Mouse (Mus musculus): ENCODE measurements around the gene Rerg. TPM values are rescaled to one million over a fixed set of nuclear protein-coding genes. Genes with fewer than 3 reads are reported as not detected.

Gene Rerg
- total and polyA plus RNA-seq, 3 experiments: 0.05 TPM; not detected in 2

DNA sequence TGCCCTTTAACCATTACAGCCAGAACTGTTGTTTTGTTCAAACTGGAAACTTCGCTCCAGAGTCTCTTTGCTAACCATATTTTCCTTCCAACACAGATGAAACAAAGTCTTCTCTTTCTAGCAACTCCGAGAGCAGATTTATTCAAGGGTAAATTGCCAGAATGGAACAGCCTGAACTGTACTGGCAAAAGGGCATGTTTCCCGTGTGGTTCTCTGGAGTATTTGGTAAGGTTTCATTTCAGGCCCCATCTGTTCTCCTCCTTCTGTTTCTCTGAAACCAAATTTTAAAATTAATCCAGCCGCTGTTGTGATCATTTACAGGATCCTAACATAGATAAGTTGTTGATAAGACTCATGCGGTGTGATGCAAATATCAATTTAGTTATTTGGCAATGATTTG lies 82.3 kb downstream of the Rerg start:
- ATAC-seq (ENCODE audit: extremely low read depth, insufficient number of reproducible peaks, low FRiP score, poor library complexity, severe bottlenecking) (no peak), DNase-seq (ENCODE audit: low spot score) (no peak)
- H3K4me3 ChIP-seq (ENCODE audit: low read depth, low read length): no peak overlapping the region
- H3K9me3 ChIP-seq (replicated peaks): peaks cover 13% of the 10 kb centered on the region
- H3K27me3 ChIP-seq (ENCODE audit: insufficient read depth, low read length): no peaks in the 10 kb centered on the region
- H3K4me1 ChIP-seq (ENCODE audit: insufficient read depth, low read depth, low read length): no peaks in the 10 kb centered on the region
- TF ChIP-seq GATA2 (IDR thresholded peaks at IDR 0.05; ENCODE audit: borderline replicate concordance, low read depth, low read length): no peak
- no peak for TF ChIP-seq POLR2AphosphoS5 (IDR thresholded peaks at IDR 0.05; ENCODE audit: insufficient replicate concordance, low read depth, low read length)
- TF ChIP-seq GATA1 (IDR thresholded peaks at IDR 0.05; ENCODE audit: borderline replicate concordance, low read length): no peak
- no peak for TF ChIP-seq CTCF (IDR thresholded peaks at IDR 0.05; ENCODE audit: low read depth, low read length)
- TF ChIP-seq TAL1 (conservative IDR thresholded peaks at IDR 0.05; ENCODE audit: low read depth, low read length): no peak
- H3K36me3 ChIP-seq (replicated peaks): no peaks in the 10 kb centered on the region

GRCm38 (mm10) chr6:137087470-137087869 lies 82.8 kb downstream of the Rerg start:
- DNase-seq (ENCODE audit: low spot score) (no peak), ATAC-seq (ENCODE audit: extremely low read depth, insufficient number of reproducible peaks, low FRiP score, poor library complexity, severe bottlenecking) (no peak)
- Histone ChIP-seq H3K27me3 (ENCODE audit: insufficient read depth, low read length) (no peaks in the 10 kb centered on the region), H3K36me3 (replicated peaks) (no peaks in the 10 kb centered on the region), H3K9me3 (replicated peaks) (peaks cover 11% of the 10 kb centered on the region), H3K4me1 (ENCODE audit: insufficient read depth, low read depth, low read length) (no peaks in the 10 kb centered on the region), H3K4me3 (ENCODE audit: low read depth, low read length) (no peak overlapping the region)
- no peak for TF ChIP-seq GATA2 (IDR thresholded peaks at IDR 0.05; ENCODE audit: borderline replicate concordance, low read depth, low read length)
- no peak for TF ChIP-seq CTCF (IDR thresholded peaks at IDR 0.05; ENCODE audit: low read depth, low read length)

GRCm38 (mm10) chr6:137079701-137080100 lies 90.6 kb downstream of the Rerg start:
- no peak for TF ChIP-seq TAL1 (conservative IDR thresholded peaks at IDR 0.05; ENCODE audit: low read depth, low read length)
- no peaks in the 10 kb centered on the region for H3K27me3 ChIP-seq (ENCODE audit: insufficient read depth, low read length)
- H3K9me3 ChIP-seq (replicated peaks): peaks cover 32% of the 10 kb centered on the region
- ATAC-seq (ENCODE audit: extremely low read depth, insufficient number of reproducible peaks, low FRiP score, poor library complexity, severe bottlenecking) (no peak), DNase-seq (ENCODE audit: low spot score) (no peak)
- no peaks in the 10 kb centered on the region for H3K36me3 ChIP-seq (replicated peaks)
- no peaks in the 10 kb centered on the region for H3K4me1 ChIP-seq (ENCODE audit: insufficient read depth, low read depth, low read length)
- H3K4me3 ChIP-seq (ENCODE audit: low read depth, low read length): no peak overlapping the region

DNA sequence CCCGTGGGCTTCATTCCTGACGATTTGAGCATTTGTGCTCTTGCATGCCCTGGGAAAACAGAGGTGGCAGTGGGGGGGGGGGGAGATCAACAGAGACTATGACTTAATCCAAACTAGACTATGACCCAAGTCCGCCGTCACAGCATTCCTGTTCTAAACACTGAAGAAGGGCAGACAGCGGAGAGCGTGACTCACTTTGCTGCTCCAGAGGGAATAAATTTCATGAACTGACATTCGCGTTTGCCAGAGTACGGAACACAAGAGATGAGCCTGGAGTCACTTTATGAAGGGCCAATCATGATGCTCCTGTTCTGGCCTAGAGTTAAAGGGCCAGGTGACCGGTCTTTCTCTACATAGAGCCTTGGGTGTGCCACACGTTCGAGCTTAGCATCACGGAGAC lies 93.6 kb downstream of the Rerg start:
- H3K4me1 ChIP-seq (ENCODE audit: insufficient read depth, low read depth, low read length): no peaks in the 10 kb centered on the region
- peaks cover 42% of the 10 kb centered on the region for H3K9me3 ChIP-seq (replicated peaks)
- no peaks in the 10 kb centered on the region for H3K36me3 ChIP-seq (replicated peaks)
- no peak overlapping the region for H3K4me3 ChIP-seq (ENCODE audit: low read depth, low read length)
- DNase-seq (ENCODE audit: low spot score) (no peak), ATAC-seq (ENCODE audit: extremely low read depth, insufficient number of reproducible peaks, low FRiP score, poor library complexity, severe bottlenecking) (no peak)
- TF ChIP-seq POLR2AphosphoS5 (IDR thresholded peaks at IDR 0.05; ENCODE audit: insufficient replicate concordance, low read depth, low read length) (no peak), TAL1 (conservative IDR thresholded peaks at IDR 0.05; ENCODE audit: low read depth, low read length) (no peak), GATA2 (IDR thresholded peaks at IDR 0.05; ENCODE audit: borderline replicate concordance, low read depth, low read length) (no peak), CTCF (IDR thresholded peaks at IDR 0.05; ENCODE audit: low read depth, low read length) (no peak), GATA1 (IDR thresholded peaks at IDR 0.05; ENCODE audit: borderline replicate concordance, low read length) (no peak)
- H3K27me3 ChIP-seq (ENCODE audit: insufficient read depth, low read length): no peaks in the 10 kb centered on the region

- TF ChIP-seq POLR2AphosphoS5 (IDR thresholded peaks at IDR 0.05; ENCODE audit: insufficient replicate concordance, low read depth, low read length): no peak
- no peak for TF ChIP-seq TAL1 (conservative IDR thresholded peaks at IDR 0.05; ENCODE audit: low read depth, low read length)
- no peak for TF ChIP-seq GATA2 (IDR thresholded peaks at IDR 0.05; ENCODE audit: borderline replicate concordance, low read depth, low read length)
- TF ChIP-seq CTCF (IDR thresholded peaks at IDR 0.05; ENCODE audit: low read depth, low read length): no peak
- TF ChIP-seq GATA1 (IDR thresholded peaks at IDR 0.05; ENCODE audit: borderline replicate concordance, low read length): no peak
- Histone ChIP-seq H3K9me3 (replicated peaks) (peaks cover 45% of the 10 kb centered on the region), H3K27me3 (ENCODE audit: insufficient read depth, low read length) (no peaks in the 10 kb centered on the region), H3K4me1 (ENCODE audit: insufficient read depth, low read depth, low read length) (no peaks in the 10 kb centered on the region), H3K36me3 (replicated peaks) (no peaks in the 10 kb centered on the region), H3K4me3 (ENCODE audit: low read depth, low read length) (no peak overlapping the region)
- DNase-seq (ENCODE audit: low spot score) (no peak), ATAC-seq (ENCODE audit: extremely low read depth, insufficient number of reproducible peaks, low FRiP score, poor library complexity, severe bottlenecking) (no peak)
Observed at GRCm38 (mm10) chr6:137076225-137076624, 94.1 kb downstream of the Rerg start.

- no peaks in the 10 kb centered on the region for H3K4me1 ChIP-seq (ENCODE audit: insufficient read depth, low read depth, low read length)
- no peak overlapping the region for H3K4me3 ChIP-seq (ENCODE audit: low read depth, low read length)
- peaks cover 47% of the 10 kb centered on the region for H3K9me3 ChIP-seq (replicated peaks)
- DNase-seq (ENCODE audit: low spot score): no peak
- no peaks in the 10 kb centered on the region for H3K36me3 ChIP-seq (replicated peaks)
- ATAC-seq (ENCODE audit: extremely low read depth, insufficient number of reproducible peaks, low FRiP score, poor library complexity, severe bottlenecking): no peak
- TF ChIP-seq CTCF (IDR thresholded peaks at IDR 0.05; ENCODE audit: low read depth, low read length) (no peak), POLR2AphosphoS5 (IDR thresholded peaks at IDR 0.05; ENCODE audit: insufficient replicate concordance, low read depth, low read length) (no peak), TAL1 (conservative IDR thresholded peaks at IDR 0.05; ENCODE audit: low read depth, low read length) (no peak), GATA2 (IDR thresholded peaks at IDR 0.05; ENCODE audit: borderline replicate concordance, low read depth, low read length) (no peak), GATA1 (IDR thresholded peaks at IDR 0.05; ENCODE audit: borderline replicate concordance, low read length) (no peak)
- H3K27me3 ChIP-seq (ENCODE audit: insufficient read depth, low read length): no peaks in the 10 kb centered on the region
Observed at GRCm38 (mm10) chr6:137072256-137072655, 98.0 kb downstream of the Rerg start.

GRCm38 (mm10) chr6:137071466-137071865 lies 98.8 kb downstream of the Rerg start:
- peaks cover 46% of the 10 kb centered on the region for H3K9me3 ChIP-seq (replicated peaks)
- no peaks in the 10 kb centered on the region for H3K27me3 ChIP-seq (ENCODE audit: insufficient read depth, low read length)
- H3K4me3 ChIP-seq (ENCODE audit: low read depth, low read length): no peak overlapping the region
- no peak for ATAC-seq (ENCODE audit: extremely low read depth, insufficient number of reproducible peaks, low FRiP score, poor library complexity, severe bottlenecking)
- no peaks in the 10 kb centered on the region for H3K36me3 ChIP-seq (replicated peaks)
- DNase-seq (ENCODE audit: low spot score): no peak
- H3K4me1 ChIP-seq (ENCODE audit: insufficient read depth, low read depth, low read length): no peaks in the 10 kb centered on the region
- TF ChIP-seq POLR2AphosphoS5 (IDR thresholded peaks at IDR 0.05; ENCODE audit: insufficient replicate concordance, low read depth, low read length) (no peak), GATA1 (IDR thresholded peaks at IDR 0.05; ENCODE audit: borderline replicate concordance, low read length) (no peak), TAL1 (conservative IDR thresholded peaks at IDR 0.05; ENCODE audit: low read depth, low read length) (no peak), CTCF (IDR thresholded peaks at IDR 0.05; ENCODE audit: low read depth, low read length) (no peak), GATA2 (IDR thresholded peaks at IDR 0.05; ENCODE audit: borderline replicate concordance, low read depth, low read length) (no peak)

Data from G1E (cell line).